Mouse (Mus musculus) heart, adult 8-10 months (tissue): Measurements from ENCODE around the gene Tulp1. TPM values are rescaled to one million over a fixed set of nuclear protein-coding genes. Genes with fewer than 3 reads are reported as not detected.
A peak's percentile ranks its signal among the peaks of the same experiment; 100 is the strongest.
"Not testable (repeated sequence)": the region's sequence is repeated elsewhere in the genome, so short reads cannot be mapped to it uniquely, and the experiment has no call there.

Source experiments
- DNase-seq: peaks from one replicate; pipeline ENCODE4 v3.0.0; 2022; ENCODE audit warnings: low spot score
- total RNA-seq, 4 experiments: library from RNA; stranded (reverse); gene quantifications; 2 replicates each; pipeline ENCODE4 v1.2.4; 2022

Tulp1 gene
- total RNA-seq, 4 experiments from 2014 or later: not detected

- no peak for DNase-seq
These were observed 4.0 kb upstream of the Tulp1 start for GRCm38 (mm10) chr17:28369056-28369455.

DNA sequence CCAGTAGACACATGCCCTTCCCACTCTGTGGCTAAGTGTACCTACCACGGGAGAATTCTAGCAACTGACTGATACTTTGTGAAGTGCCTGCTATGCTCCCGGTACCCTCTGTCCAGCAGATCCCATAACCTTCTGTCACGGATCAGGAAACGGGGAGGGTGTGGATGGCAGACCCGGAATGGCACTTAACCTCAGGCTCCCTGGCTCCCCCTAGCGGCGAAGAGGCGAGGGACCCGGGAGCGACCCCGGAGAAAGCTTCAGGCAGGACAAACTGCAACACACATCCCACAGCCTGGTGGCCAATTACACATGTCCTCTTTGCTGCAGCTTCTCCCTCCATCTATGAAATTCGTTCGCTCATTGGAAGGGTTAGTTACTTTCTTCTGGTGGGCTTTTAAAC lies 3.4 kb upstream of the Tulp1 start:
- DNase-seq: peak; percentile 74

- no peak for DNase-seq
These were observed 1.5 kb downstream of the Tulp1 start for GRCm38 (mm10) chr17:28363507-28363906.

GRCm38 (mm10) chr17:28362653-28363292 lies 2.2 kb downstream of the Tulp1 start:
- DNase-seq: no peak

DNA sequence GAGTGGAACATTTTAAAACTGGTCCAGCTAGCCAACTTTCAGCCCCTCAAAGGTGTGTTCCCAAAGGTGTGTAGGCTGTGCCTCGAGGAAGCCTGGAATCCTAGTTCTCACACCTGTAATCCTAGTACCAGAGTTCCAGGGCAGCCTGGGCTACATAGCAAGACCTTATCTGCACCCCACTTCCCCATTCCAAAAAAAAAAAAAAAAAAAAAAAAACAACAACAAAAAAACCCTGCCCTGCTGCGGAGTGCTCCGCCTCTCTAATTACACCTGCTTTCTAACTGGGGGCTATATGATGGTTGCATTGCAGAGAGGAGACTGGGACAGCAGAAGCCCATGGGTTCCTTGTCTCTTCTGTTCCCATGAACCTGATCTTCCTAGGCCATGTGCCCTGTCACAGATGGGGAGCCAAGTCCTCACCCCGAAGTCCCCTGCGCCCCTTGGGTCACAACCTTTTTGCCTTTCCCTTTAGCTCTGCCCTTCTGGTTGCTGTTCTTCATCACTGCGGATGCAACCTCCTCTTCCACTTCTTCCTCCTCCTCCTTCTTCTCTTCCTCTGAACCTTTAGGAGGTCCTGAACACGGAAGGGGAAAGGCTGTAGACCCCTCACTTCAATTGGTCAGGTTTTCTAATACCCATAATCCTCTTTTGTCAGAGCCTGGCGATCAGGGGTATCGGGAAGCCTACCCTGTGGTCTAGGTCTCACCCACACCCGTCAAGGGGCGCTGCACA lies 2.9 kb downstream of the Tulp1 start:
- no peak for DNase-seq

DNA sequence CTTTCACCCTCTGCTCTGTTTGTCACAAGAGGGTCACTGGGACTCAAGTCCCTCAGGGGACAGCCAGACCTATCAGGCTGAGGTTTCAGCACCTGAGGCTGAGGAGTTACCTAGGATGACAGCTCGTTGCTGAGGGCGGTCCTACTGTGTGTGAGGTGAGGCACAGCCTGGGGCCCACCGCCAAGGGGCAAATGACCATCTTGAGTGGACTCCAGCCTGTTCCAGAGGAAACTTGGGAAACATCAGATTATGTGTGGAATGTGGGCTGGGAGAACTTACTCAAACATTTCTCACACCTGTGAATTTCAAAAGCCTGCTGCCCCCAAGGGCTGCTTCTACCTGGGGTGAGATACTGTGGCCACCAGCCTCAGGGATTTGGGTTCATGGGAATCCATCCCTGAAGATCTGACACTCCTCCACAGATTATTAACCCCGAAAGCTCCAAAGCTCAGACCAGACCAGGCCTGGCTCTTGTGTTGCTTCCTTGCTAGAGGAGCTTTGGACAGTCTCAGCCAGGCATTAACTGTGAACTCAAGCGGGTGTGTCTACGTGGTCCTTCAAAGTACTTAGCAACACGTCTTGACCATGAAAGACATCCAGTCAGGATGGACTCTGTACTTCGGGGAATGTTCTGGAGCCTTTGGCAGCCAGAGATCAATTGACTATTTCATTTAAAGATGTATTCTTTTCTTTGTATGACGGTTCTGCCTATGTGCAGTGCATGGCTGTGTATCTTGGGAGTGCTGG lies 4.3 kb downstream of the Tulp1 start:
- no peak for DNase-seq

GRCm38 (mm10) chr17:28358576-28359261 lies 6.3 kb downstream of the Tulp1 start:
- DNase-seq: not testable (repeated sequence)

GRCm38 (mm10) chr17:28355871-28356270 lies 9.2 kb downstream of the Tulp1 start:
- DNase-seq: no peak

- DNase-seq: no peak
These were observed 13.0 kb downstream of the Tulp1 start for GRCm38 (mm10) chr17:28352018-28352417.

- no peak for DNase-seq
These were observed 13.6 kb downstream of the Tulp1 start for GRCm38 (mm10) chr17:28351353-28351890.

DNA sequence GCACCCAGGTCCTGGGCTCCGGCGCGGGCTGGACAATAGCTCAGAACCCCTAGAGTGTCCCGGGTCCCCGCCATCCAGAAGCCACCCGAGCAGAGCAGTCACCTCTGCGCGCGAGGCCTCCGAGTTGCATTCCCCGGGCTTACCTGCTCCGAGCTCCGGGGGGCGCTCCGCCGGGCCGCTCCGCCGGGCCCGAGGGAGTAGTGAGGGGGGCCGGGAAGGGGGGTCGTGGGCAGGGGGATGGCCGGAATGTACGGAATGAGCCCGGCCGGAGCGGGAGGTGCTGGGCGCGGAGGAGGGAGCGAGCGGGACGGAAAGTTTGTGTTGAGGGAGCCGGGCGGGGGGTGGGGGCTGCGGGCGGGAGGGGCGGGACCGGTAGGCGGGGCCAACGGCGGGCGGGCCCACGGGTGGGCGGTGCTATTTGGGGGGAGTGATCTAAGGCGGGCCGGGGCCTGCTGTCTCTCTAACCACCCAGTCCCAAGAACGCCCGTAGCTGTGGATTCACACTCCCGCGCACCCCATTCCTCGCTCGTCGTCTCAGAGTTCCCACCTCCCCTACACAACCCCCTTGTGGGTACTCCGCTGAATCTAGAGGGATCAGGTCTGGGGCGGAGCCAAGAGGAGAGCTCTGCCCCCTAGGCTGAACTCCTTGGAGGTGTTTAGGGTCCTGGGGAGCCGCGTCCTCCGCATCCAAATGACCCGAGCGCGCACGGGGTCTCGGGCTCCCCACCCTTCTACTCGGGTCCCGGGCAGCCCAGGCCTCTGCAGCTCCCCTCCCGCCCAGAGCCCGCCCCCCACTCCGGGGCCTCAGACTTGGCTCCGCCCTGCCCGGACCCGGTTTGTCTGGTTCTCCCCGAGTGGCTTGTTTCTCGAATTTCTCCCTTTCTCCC lies 14.3 kb downstream of the Tulp1 start, which contains the start of gene Tead3:
Gene Tead3 (minus strand): TSS at position 352 of the 887 bp plus-strand sequence.
- DNase-seq: peak; percentile 61

DNA sequence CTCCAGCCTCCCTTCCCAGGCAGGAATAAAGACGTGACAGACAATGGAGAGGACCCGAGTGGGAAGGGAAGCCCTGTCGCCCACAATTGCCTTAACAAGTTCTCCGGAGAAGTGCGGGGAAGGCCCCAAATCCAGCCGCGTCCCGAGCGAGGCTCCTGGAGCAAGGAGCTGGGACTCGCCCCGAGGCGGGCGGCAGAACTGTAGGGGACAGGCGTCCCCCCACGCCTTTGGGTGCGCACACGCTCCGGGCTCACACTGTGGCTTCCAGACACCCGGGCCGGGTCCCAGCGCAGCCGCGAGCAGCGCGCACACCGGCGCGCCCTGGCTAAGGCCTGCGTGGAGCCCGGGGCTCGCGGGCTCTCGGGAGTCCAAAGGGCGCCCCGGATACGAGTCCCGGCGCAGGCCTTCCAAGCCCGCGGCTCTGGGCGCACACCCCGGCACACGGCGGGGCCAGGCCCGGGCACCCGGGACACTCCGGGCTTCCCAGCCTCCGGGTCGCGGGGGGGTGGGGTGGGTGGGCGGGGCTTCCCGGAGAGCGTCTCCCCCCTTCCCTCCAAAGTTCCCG lies 15.0 kb downstream of the Tulp1 start:
- DNase-seq: no peak

- no peak for DNase-seq
These were observed 15.7 kb downstream of the Tulp1 start for GRCm38 (mm10) chr17:28349264-28349880.

DNA sequence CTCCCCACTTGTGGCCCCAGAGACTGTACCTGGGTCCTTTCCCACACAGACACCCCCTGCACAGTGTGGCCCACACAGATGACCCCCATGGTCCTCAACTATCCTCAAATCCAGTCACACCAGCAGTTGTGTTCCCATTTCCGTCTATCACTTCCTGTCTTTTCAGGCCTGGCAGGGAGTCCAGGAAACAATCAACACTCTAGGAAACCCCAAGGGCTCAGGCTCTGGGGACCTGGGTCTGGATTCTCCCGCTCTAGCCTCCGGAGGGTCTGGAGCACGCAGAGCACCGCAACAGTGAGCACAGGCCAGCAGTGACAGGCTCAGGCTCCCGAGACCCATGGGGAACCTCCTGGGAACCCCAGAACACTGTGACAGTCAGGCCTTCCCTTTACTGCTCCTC lies 16.8 kb downstream of the Tulp1 start:
- no peak for DNase-seq

- no peak for DNase-seq
These were observed 17.7 kb downstream of the Tulp1 start for GRCm38 (mm10) chr17:28347327-28347726.

GRCm38 (mm10) chr17:28345882-28346281 lies 19.1 kb downstream of the Tulp1 start:
- DNase-seq: no peak

GRCm38 (mm10) chr17:28345271-28345721 lies 19.7 kb downstream of the Tulp1 start:
- DNase-seq: no peak

GRCm38 (mm10) chr17:28344670-28345069 lies 20.4 kb downstream of the Tulp1 start:
- no peak for DNase-seq

DNA sequence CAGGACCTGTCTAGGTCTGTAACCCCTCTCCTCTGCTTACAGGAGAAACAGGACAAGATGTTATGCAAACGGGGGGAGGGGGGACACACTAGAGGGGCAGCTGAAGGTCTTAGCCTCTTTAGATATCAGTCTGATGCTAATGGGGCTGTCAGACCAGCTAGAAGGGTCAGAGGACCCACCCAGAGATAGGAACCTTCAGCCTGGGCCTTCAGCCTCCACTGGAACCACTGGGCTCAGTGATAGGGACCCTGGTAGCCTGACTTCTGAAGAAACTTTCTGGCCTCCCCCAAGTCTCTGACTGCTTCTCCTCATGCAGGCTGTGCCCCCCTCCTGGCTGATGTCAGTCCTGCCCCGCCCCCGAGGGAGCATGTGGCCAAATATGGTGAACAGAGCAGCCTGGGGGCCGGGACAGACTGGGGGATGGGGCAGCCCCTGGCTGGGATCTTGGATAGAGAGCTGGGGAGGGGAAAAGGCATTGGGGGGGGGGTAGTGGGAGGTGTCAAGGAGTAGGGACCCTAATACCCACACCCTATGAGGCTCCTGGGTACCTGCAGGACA lies 20.9 kb downstream of the Tulp1 start:
- no peak for DNase-seq
